12 mouse cellular contexts compared by ENCODE assay signal in genomic region chr10:5528284-5528683, GRCm38 (mm10). TPM values are rescaled to one million over a fixed set of nuclear protein-coding genes. Genes with fewer than 3 reads are reported as not detected.
DNase-seq lines count a peak whose midpoint lies in the region; ATAC-seq and TF ChIP-seq lines count a peak whose summit lies in the region.
"Had no signal": no experiment of that assay in that cellular context is flagged by ENCODE, and none has a peak within 500 bp of the region (broad histone marks: within the 10 kb centered on the region; RNA-seq: fewer than 3 reads in every experiment).

No protein-coding gene starts in this region.

- H3K4me2 ChIP-seq in intestine, postnatal 0 days (replicated peaks; ENCODE audit: low read depth) = no peak overlapping the region
- no peak overlapping the region for H3K4me2 ChIP-seq in forebrain, embryonic 13.5 days
- H3K4me2 ChIP-seq: heart, embryonic 15.5 days; liver, embryonic 12.5 days; midbrain, embryonic 11.5 days had no signal

- TF ChIP-seq CTCF in kidney, adult 2 months (conservative IDR thresholded peaks at IDR 0.05; ENCODE audit: insufficient read depth, insufficient read length, low read depth, low read length) = no peak
- TF ChIP-seq CTCF in intestine, postnatal 0 days (IDR thresholded peaks at IDR 0.05; ENCODE audit: low read depth) = no peak

- H3K27me3 ChIP-seq in kidney, adult 2 months (replicated peaks; ENCODE audit: control insufficient read depth, insufficient read depth, low read length) = no peaks in the 10 kb centered on the region
- no peaks in the 10 kb centered on the region for H3K27me3 ChIP-seq in megakaryocyte, embryonic 14.5 days (replicated peaks)
- H3K27me3 ChIP-seq in intestine, postnatal 0 days (replicated peaks; ENCODE audit: control insufficient read depth, insufficient read depth, low read length) = no peaks in the 10 kb centered on the region
- H3K27me3 ChIP-seq in forebrain, embryonic 13.5 days = no peaks in the 10 kb centered on the region
- H3K27me3 ChIP-seq: heart, embryonic 15.5 days; liver, embryonic 12.5 days had no signal

- TF ChIP-seq POLR2A in kidney, adult 2 months (IDR thresholded peaks at IDR 0.05; ENCODE audit: low read depth, low read length) = no peak

- no peaks in the 10 kb centered on the region for H3K36me3 ChIP-seq in kidney, adult 2 months (ENCODE audit: control insufficient read depth, insufficient read depth, low read length)
- H3K36me3 ChIP-seq in megakaryocyte, embryonic 14.5 days (replicated peaks; ENCODE audit: low read length) = peaks cover 60% of the 10 kb centered on the region
- no peaks in the 10 kb centered on the region for H3K36me3 ChIP-seq in intestine, postnatal 0 days (ENCODE audit: control insufficient read depth, insufficient read depth)
- no peaks in the 10 kb centered on the region for H3K36me3 ChIP-seq in forebrain, embryonic 13.5 days (ENCODE audit: poor library complexity, severe bottlenecking)
- H3K36me3 ChIP-seq: heart, embryonic 15.5 days; liver, embryonic 12.5 days had no signal

- H3K9me3 ChIP-seq in megakaryocyte, embryonic 14.5 days = no peaks in the 10 kb centered on the region
- H3K9me3 ChIP-seq in intestine, postnatal 0 days (ENCODE audit: control insufficient read depth) = no peaks in the 10 kb centered on the region
- no peaks in the 10 kb centered on the region for H3K9me3 ChIP-seq in forebrain, embryonic 13.5 days (replicated peaks)
- H3K9me3 ChIP-seq: heart, embryonic 15.5 days; liver, embryonic 12.5 days had no signal

- intact Hi-C loops in gastrocnemius, postnatal 14 days (cut with DNase I; ENCODE audit: low total_unique reads) = no loop called here

- no peaks in the 10 kb centered on the region for H3K4me1 ChIP-seq in kidney, adult 2 months (ENCODE audit: control insufficient read depth, insufficient read depth, low read length)
- H3K4me1 ChIP-seq in megakaryocyte, embryonic 14.5 days = peaks cover 70% of the 10 kb centered on the region
- no peaks in the 10 kb centered on the region for H3K4me1 ChIP-seq in intestine, postnatal 0 days (replicated peaks; ENCODE audit: control insufficient read depth, insufficient read depth, low read length)
- no peaks in the 10 kb centered on the region for H3K4me1 ChIP-seq in forebrain, embryonic 13.5 days
- H3K4me1 ChIP-seq: heart, embryonic 15.5 days had no signal

- H3K27ac ChIP-seq in kidney, adult 2 months (ENCODE audit: insufficient read depth, low read depth, low read length) = no peak overlapping the region
- no peak overlapping the region for H3K27ac ChIP-seq in intestine, postnatal 0 days (ENCODE audit: low read depth, low read length)
- no peak overlapping the region for H3K27ac ChIP-seq in forebrain, embryonic 13.5 days
- H3K27ac ChIP-seq: heart, embryonic 15.5 days; kidney, postnatal 0 days; liver, embryonic 12.5 days had no signal

- no peak overlapping the region for H3K9ac ChIP-seq in intestine, postnatal 0 days (ENCODE audit: low read depth, low read length)
- H3K9ac ChIP-seq in forebrain, embryonic 13.5 days = no peak overlapping the region
- H3K9ac ChIP-seq: heart, embryonic 15.5 days; liver, embryonic 12.5 days had no signal

- WGBS in kidney, adult 2 months = 56% methylated on average over 1 of the region's 1 CpGs
- WGBS in intestine, postnatal 0 days = 65% methylated on average over 1 of the region's 1 CpGs
- WGBS in forebrain, embryonic 13.5 days = 83% methylated on average over 1 of the region's 1 CpGs

- peak; percentile 98 for ATAC-seq in cerebellum, adult (ENCODE audit: insufficient number of reproducible peaks, low FRiP score, low TSS enrichment)
- ATAC-seq in intestine, postnatal 0 days = no peak
- ATAC-seq in forebrain, embryonic 13.5 days = no peak
- ATAC-seq: liver, embryonic 12.5 days had no signal

- peak; percentile 4 for DNase-seq in kidney, adult 2 months
- DNase-seq in kidney, adult 11 months = no peak
- peak; percentile 31 to 39 for DNase-seq in frontal cortex, postnatal 36 days (ENCODE audit: low spot score in 2 of 2)
- no peak for DNase-seq in gastrocnemius, postnatal 14 days

- no peak overlapping the region for H3K4me3 ChIP-seq in kidney, adult 2 months (ENCODE audit: insufficient read depth, low read depth, low read length)
- peak overlapping the region; percentile 81 for H3K4me3 ChIP-seq in megakaryocyte, embryonic 14.5 days (replicated peaks)
- no peak overlapping the region for H3K4me3 ChIP-seq in intestine, postnatal 0 days (ENCODE audit: low read depth, low read length)
- H3K4me3 ChIP-seq in forebrain, embryonic 13.5 days = no peak overlapping the region
- H3K4me3 ChIP-seq: heart, embryonic 15.5 days; liver, embryonic 12.5 days had no signal

RNA-seq across cellular contexts. Expression of gene Syne1, which starts 23.0 kb away (rescaled TPM):
- polyA plus RNA-seq in kidney, adult 2 months (2012; rRNA removed) = 10.2 and 12.3 TPM in 2 replicates
- 5.3 and 9.0 TPM in 2 replicates for polyA plus RNA-seq in megakaryocyte, embryonic 14.5 days (2012; ENCODE audit: insufficient read depth, low replicate concordance)
- 4.3 and 5.7 TPM in 2 replicates for polyA plus RNA-seq in intestine, postnatal 0 days (2015; fragmentation: Nextera tagmentation; extraction: Ambion mirVana)
- 10 to 100 TPM; 45.2 to 55.3 TPM for total RNA-seq in gastrocnemius, postnatal 14 days (2021)
- polyA plus RNA-seq in forebrain, embryonic 13.5 days (2015; fragmentation: Nextera tagmentation; extraction: Ambion mirVana) = 2.4 and 3.4 TPM in 2 replicates

Comparison
In these comparisons a context has a peak if more than half of its experiments do, and no peak if none do; other contexts are left out.
1. DNase-seq: peak in kidney, adult 2 months (single experiment) and frontal cortex, postnatal 36 days (2 of 2); none in kidney, adult 11 months (single experiment) and gastrocnemius, postnatal 14 days (single experiment).